Mouse (Mus musculus): ENCODE data around the gene Fcgr4.
"Not testable (repeated sequence)": the region's sequence is repeated elsewhere in the genome, so short reads cannot be mapped to it uniquely, and the experiment has no call there.

GRCm38 (mm10) chr1:171078419-171078818, 59.7 kb downstream of the Fcgr4 start:
- TF ChIP-seq POLR2A (IDR thresholded peaks at IDR 0.05; ENCODE audit: low read depth, low read length); CTCF (IDR thresholded peaks at IDR 0.05; ENCODE audit: extremely low read depth, insufficient read depth, insufficient read length, insufficient replicate concordance): not testable (repeated sequence)

All from spleen, adult 2 months (tissue).